Mouse (Mus musculus): ENCODE results near the gene Abhd14b.
"Not testable (repeated sequence)": the region's sequence is repeated elsewhere in the genome, so short reads cannot be mapped to it uniquely, and the experiment has no call there.

The Abhd14b gene

DNA sequence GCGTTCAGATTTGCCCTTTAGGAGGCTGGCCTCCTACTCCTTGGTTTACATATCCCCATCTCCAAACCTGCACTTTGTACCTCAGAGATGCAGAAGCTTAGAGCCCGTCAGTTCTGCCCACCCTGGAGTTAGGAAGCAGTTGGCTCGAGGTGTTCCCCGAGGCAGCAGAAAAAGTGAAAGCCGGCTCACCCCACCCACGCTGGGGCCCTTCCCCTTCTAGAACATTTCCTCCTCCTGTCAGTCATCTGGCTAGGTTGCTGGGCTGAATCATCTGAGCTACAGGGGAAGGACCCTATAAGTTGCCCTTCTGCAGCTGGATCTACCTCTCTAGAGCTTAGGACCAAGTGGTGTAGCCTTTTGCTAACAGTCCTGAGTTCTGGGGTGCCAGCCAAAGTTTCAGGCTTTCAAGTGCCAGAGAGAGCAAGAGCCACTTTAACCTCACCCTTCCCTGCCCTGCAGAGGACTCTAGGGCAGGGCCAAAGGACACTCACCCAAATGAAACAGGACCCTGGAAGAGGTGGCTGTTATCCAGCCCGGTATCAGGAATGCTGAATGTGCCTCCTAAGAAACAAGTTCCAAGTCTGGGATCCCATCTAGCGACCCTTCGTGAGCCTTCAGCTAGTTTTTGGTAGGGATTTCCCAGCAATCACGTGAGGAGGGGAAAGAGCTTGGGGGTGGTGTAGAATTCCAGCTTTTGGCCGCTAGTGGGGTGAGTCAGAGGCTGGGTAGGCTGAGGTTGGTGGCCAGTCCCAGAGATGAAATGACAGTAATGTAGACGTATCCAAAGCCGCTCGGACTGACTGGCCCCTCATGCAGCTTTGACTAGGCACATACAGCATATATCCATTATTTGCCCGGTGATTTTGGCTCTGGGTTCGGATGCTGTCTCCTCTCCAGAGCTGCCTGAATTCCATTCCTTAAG, 29.0 kb downstream of the Abhd14b start:
- peak; percentile 83 for DNase-seq (ENCODE audit: low read depth)

DNA sequence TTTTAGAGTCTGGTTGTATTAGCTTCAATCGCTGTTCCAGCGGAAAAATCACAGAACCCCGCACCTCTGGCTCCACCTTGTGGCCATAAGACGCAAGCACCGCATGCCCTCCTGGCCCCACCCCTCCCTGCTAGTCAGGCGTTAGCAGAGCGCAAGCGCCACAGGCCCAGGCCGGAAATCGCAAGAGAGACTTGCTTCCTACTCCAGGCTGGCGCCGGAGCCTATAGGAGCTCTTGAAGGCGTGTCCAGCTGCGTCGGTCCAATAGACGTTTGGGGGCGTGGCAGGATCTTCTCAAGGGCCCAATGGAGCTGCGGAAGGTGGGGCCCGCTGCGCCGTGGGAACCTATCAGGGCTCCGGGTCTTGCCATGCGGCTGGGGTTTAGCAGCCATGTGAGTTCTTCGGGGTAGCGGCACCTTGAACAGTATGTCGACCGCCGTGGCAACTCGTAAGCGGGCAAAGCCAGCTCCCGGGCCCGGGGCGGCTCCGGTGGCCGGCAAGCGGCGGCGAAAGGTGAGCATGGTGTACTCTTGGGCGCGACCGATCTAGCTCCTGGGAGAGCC, 29.7 kb downstream of the Abhd14b start, which contains the start of gene Parp3:
Gene Parp3 (minus strand): TSS at position 26 of the 561 bp plus-strand sequence.
- DNase-seq (ENCODE audit: low read depth) = peak; percentile 100

DNA sequence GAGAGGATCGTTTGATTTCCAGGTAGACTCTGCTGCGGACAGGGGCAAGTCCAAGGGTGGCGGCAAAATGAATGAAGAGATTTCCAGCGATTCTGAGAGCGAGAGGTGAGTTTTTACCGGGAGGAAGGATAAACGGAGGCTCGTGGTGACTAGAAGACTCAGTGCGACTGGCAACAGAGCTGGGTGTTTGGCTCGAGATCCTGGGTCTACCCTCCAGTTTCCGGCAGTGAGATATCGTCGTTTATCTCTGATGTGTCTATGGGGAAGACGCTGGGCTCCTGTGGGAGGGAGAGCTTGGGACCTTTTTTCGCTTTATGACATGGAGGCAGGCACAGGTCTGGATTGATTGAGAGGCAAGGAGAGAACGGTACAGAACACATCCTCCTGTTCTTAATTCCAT, 30.4 kb downstream of the Abhd14b start:
- peak; percentile 18 for DNase-seq (ENCODE audit: low read depth)

GRCm38 (mm10) chr9:106478101-106478500, 30.8 kb downstream of the Abhd14b start:
- no peak for DNase-seq (ENCODE audit: low read depth)

GRCm38 (mm10) chr9:106480541-106480940, 33.3 kb downstream of the Abhd14b start:
- DNase-seq (ENCODE audit: low read depth) = no peak

DNA sequence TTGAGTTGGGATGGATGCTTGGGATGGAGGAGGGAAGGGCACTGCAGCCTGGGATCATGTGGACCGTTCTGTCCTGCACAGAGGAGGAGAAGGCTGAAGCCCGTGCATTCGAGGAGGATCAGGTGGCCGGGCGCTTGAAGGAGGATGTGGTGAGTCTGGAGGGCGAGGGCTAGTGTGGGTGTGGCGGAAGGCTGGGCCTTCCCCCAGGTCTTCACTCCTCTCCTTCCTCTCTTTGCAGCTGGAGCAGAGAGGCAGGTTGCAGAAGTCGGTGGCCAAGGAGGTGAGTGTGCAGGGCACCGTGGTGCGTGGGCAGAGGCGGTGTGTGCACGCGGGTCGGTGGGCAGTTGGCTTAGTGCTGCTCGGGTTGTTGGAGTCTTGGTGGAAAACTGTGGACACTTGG, 33.8 kb downstream of the Abhd14b start:
- DNase-seq (ENCODE audit: low read depth) = peak; percentile 50

GRCm38 (mm10) chr9:106481676-106482075, 34.4 kb downstream of the Abhd14b start:
- DNase-seq (ENCODE audit: low read depth) = no peak

- DNase-seq (ENCODE audit: low read depth) = no peak
These were observed 35.4 kb downstream of the Abhd14b start for GRCm38 (mm10) chr9:106482578-106483115.

- DNase-seq (ENCODE audit: low read depth) = no peak
These were observed 35.9 kb downstream of the Abhd14b start for GRCm38 (mm10) chr9:106483136-106483535.

DNA sequence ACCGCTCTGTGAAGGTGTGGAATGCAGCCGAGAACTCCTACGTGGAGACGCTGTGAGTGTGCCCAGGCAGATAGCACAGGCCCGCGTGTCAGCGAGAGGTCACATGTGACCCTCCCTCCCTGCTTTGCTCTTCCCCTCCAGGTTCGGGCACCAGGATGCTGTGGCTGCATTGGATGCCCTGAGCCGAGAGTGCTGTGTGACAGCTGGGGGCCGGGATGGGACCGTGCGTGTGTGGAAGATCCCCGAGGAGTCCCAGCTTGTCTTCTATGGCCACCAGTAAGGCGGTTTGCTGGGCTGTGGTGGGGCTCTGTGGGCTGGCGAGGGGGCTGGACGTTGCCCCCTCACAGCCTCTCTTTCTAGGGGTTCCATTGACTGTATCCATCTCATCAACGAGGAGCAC, 36.3 kb downstream of the Abhd14b start:
- DNase-seq (ENCODE audit: low read depth) = no peak

DNA sequence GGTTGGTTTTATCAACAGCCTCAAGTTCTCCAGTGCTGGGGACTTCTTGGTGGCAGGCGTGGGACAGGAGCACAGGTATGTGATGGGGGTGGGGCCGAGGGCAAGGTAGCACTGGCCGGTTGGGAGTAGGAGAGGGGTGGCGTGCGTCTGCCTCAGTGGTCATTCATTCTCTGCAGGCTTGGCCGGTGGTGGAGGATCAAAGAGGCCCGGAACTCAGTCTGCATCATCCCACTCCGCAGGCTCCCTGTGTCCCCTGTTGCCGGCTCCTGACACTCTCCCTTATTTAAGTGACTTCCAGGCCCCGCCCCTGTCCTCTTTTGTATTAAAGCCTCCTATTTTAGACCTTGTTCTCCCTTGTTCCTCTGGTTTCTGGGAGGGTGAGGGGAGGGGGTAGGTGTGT, 37.8 kb downstream of the Abhd14b start:
- no peak for DNase-seq (ENCODE audit: low read depth)

GRCm38 (mm10) chr9:106487602-106488001, 40.3 kb downstream of the Abhd14b start:
- DNase-seq (ENCODE audit: low read depth) = not testable (repeated sequence)

GRCm38 (mm10) chr9:106499667-106500066, 52.4 kb downstream of the Abhd14b start, which contains the start of gene Iqcf1:
Gene Iqcf1, plus strand, starts transcription at chr9:106499967.
- DNase-seq (ENCODE audit: low read depth) = peak; percentile 8

DNA sequence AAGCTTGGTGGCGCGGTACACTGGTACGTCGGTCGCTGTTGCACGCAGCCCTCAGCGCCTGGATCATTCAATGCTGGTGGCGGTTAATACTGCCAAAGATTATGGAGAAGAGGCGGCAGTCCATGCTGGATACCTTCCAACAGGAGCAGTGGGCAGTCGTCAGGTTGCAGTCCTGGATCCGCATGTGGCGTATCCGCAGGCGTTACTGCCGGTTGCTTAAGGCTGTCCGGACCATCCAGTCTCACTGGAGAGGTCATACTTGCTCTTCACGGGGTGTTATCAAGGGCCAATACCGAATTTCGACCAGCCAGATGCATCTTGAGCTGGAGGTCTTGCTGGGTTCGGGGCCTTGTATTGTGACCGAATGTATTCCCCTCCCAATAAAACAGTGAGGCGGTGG, 54.6 kb downstream of the Abhd14b start:
- DNase-seq (ENCODE audit: low read depth) = no peak

Data from 416B (cell line).